Mouse (Mus musculus): ENCODE measurements at regions not wholly inside any gene's neighbourhood (a gene's known extent, or its start where the extent isn't known, plus 50 kb on each side); places are given as distances from the start of the nearest gene placed in this dataset.

DNA sequence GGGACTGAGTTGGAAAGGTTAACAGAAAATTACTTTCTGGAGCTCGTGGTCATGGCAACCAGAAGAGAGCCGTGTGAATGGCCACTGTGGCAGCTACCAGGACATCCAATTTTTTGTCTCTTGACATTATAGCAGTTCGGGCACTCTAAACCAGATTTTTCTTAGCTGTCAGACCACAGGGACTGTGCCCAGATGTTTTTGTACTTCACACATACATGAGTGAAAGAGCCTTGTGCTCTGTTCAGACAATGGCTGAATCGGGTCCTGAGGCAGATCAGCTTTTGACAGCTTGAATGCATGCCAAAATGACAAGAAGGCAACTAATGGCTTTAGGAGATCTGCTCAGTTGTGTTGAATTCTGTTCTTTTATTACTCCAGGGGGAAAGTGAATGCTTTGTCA lies 505.2 kb upstream of the Pdzrn3 start:
- DNase-seq (ENCODE audit: low read depth, low spot score): no peak

GRCm38 (mm10) chr6:101874894-101875293 lies 497.2 kb upstream of the Pdzrn3 start:
- no peak for DNase-seq (ENCODE audit: low read depth, low spot score)

- DNase-seq (ENCODE audit: low read depth, low spot score): no peak
Measured at GRCm38 (mm10) chr6:101858895-101859294, 481.2 kb upstream of the Pdzrn3 start.

DNA sequence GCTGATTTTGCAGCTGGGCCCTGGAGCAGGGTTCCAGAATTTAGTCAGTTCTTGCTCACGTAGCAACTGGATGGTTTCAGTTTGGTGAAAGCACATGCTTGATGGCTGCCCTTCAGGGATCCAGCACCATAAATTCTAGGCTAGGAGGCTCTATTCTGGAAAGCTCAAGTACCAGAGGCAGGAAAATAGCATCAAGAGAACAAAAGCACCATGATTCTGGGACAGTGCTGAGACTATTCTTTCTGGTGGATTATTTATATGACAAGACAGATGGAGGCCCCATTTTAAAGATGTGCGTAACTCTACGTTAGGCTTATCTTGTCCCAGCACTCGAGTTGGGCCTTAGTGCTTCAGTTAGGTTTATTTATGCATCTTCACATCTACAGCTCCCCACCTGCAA lies 463.0 kb upstream of the Pdzrn3 start:
- DNase-seq (ENCODE audit: low read depth, low spot score): no peak

DNA sequence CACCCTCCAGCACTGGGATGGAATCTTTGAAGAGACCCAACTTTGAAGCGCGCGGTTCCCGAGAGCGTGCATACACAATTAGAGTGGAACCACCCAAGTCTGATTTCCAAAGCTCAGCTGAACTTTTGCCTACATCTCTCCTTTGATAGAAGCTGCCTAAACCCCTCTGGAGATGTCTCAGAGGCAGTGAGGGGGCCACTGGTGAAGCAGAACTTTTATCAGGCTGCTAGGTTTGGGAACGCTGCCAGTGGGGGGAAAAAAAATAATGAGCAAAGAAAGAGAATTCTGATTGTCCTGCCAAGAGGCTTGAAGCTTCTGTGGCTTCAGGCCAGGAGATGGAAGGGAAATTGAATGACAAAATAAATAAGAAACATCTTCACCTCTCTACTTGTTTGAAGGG lies 459.9 kb upstream of the Pdzrn3 start:
- no peak for DNase-seq (ENCODE audit: low read depth, low spot score)

DNA sequence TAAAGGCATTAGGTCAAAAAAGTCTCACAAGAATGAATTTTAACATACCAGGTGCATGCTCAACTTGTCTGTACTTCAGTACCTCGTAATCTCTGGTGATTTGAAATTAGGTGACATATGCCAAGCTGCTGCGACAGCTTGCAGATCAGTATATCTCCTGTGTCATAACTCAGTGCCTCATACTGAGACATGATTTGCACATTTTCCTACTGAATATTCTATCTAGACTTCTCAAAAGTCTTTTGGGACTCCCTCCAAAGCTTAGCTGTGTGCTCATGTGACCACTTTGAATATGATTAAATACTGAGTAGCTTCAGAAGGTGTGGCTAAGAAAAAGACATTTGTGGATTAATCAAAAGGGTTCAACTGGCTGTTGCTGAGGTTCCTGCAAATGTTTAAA lies 416.3 kb upstream of the Pdzrn3 start:
- DNase-seq (ENCODE audit: low read depth, low spot score): no peak

DNA sequence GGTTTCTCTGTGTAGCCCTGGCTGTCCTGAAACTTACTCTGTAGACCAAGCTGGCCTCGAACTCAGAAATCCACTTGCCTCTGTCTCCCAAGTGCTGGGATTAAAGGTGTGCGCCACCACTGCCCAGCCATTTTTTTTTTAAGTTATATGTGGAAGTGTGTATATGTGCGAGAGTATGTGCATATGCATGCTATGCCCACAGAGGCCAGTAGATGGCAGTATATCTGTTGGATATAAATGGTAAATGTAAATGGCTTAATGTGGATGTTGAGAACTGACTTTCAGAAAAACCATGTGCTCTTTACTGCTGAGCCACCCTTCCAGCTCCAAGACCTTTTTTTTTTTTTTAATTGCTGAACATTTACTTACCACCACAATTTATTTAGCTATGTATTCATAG lies 400.2 kb upstream of the Pdzrn3 start:
- DNase-seq (ENCODE audit: low read depth, low spot score): peak; percentile 88

DNA sequence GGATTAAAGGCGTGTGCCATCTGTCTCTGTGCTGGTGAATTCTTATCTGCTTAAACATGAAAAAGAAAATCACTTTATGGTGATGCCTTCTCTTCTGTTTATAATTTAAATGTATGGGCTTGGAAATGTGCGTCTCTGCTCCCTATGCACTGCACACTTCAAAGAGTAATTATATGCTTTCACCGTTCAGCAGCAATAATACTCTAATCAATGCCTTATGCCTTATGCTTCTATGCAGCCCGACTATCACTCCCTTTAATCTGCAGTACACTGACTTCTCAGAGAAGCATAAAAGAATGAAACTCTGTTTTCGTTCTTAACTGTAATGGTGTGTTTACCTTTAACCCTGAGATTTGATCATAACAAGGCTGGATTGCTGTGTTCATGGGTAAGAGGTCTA lies 395.5 kb upstream of the Pdzrn3 start:
- DNase-seq (ENCODE audit: low read depth, low spot score): no peak

GRCm38 (mm10) chr6:101735107-101735506 lies 357.4 kb upstream of the Pdzrn3 start:
- DNase-seq (ENCODE audit: low read depth, low spot score): peak; percentile 30

GRCm38 (mm10) chr6:101720513-101720912 lies 342.8 kb upstream of the Pdzrn3 start:
- DNase-seq (ENCODE audit: low read depth, low spot score): no peak

DNA sequence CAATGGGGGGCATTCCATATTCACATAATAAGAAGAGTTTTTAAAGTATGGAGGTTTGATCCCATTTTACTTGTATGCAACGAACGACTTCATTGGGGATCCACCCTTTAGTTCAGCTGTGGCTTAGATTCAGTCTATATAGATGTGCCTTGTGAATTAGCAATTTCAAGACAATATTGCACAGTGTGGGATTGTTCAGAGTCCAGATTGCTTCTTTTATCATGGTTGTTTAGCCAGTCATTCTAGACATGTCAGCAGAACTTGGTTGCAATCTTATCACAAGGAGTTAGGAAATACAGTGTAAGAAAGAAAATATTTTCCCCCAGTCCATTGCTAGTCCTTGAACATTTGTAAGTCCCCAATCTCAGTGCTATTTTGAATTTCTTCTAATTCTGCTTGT lies 312.0 kb upstream of the Pdzrn3 start:
- DNase-seq (ENCODE audit: low read depth, low spot score): no peak

- no peak for DNase-seq (ENCODE audit: low read depth, low spot score)
Measured at GRCm38 (mm10) chr6:101686578-101686977, 308.9 kb upstream of the Pdzrn3 start.

DNA sequence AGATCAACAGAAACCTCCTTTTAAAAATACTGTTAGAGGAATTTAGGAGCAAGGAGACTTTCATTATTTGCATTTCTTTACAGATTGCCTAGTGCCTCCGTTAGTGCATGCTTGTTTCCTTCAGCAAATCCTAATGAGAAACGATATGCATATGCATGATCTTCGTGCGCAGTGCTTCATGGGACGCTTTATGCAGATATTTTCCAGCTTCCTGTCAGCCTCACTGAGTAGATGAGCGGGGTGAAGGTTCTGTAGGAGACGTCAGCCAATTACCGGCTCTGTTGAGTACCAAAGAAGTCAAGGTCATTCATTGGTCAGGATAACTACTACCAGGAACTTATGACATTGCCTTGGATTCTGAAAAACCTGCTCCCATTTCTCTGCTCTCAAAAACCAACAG lies 308.0 kb upstream of the Pdzrn3 start:
- peak; percentile 8 for DNase-seq (ENCODE audit: low read depth, low spot score)

- peak; percentile 70 for DNase-seq (ENCODE audit: low read depth, low spot score)
Measured at GRCm38 (mm10) chr6:101684390-101684789, 306.7 kb upstream of the Pdzrn3 start.

DNA sequence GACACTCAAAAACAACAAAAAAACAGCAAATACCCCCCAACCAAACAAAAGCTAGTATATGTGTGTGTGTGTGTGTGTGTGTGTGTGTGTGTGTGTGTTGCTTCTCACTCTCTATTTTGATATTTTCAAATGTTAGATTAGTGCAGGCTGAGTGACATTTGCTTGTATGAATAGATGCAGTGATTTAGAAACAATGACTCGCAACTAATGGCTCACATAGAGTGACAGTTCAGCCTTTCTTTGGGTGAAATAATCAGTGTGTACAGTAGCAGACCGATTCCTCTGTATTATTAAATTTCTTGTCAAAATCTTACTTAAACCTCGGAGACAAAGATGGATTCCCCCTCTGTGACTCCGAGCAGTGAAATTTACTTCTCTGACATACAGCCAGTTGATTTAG lies 297.1 kb upstream of the Pdzrn3 start:
- DNase-seq (ENCODE audit: low read depth, low spot score): no peak

DNA sequence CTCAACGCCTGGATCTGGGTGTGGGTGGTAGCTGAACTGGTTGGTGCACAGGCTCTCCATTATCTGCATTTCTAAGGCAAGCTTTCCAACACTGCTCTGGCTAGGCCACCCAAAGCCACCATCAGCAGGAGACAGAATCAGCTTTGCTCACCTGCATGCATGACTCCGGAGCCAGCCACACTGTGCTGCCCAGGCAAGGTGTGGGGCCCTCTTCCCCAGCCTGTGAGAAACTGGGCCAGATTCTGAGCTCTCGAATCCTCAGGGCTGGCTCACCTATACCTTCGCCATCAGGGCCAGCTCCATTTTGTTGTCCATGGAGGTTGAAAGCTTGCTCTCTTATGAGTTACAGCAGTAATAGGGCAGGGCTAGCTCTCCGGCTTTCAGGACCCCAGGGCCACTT lies 293.1 kb upstream of the Pdzrn3 start:
- no peak for DNase-seq (ENCODE audit: low read depth, low spot score)

DNA sequence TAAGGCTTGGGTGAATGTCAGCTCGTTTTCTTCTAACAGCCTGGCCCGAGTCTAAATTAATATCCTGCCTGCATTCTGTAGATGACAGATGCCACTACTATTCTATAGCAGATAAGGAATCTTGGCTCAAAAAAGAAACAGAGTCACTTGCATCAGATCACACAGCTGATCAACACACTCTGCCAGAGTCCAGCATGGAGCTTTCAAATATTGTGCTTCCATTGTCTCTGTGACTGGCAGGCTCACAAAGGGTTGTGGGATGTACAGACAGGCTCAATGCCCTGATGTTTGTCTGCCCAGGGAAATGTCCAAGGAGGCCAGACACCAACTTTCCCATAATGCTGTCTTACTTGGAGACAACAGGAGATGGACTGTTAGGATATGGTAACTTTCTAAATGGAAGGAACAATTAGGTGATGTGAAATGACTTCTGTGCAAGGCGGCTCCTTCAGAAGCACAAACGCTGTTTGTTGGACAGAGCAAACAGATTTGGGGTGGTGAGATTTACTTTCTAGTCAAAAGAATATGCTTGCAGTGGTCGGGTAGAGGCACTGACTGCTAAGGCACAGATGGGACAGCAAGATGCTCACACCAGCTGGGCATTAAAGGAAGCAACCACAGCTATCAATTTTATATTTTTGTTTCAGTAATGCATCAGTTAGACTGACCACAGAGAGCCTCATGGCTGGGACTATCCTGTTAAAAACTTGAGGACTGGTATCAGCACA lies 291.6 kb upstream of the Pdzrn3 start:
- DNase-seq (ENCODE audit: low read depth, low spot score): no peak

DNA sequence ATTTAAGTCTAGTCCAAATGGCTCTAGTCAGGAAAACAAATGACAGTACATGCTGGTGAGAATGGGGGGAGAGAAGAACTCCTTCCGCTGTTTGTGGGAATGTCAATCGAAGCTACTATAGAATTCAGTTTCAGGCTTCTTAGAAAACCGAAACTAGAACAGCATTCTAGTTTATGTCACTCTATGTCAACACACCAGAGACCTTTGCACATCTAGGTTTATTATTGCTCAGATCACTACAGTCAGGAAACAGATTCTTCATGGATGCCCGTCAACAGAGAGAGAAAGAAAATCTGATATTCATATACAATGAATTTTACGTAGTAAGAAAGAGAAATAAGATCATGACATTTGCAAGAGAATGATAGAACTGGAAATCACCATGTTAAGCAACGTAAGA lies 276.7 kb upstream of the Pdzrn3 start:
- DNase-seq (ENCODE audit: low read depth, low spot score): no peak

DNA sequence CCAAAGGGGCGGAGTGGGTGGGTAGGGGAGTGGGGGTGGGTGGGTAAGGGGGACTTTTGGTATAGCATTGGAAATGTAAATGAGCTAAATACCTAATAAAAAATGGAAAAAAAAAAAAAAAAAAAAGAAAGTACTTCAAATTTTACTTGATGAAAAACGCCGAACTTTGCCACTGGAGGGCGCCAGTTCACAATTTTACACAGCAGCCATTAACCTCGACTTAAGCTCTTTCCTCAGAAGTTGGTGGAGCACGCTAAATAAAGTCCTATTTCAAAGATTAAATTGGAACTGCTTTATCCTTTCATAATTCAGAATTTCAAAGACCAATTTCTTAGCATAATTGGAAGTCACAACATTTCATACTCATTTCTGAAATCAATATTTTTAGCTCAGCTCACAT lies 272.7 kb upstream of the Pdzrn3 start:
- DNase-seq (ENCODE audit: low read depth, low spot score): peak; percentile 65

DNA sequence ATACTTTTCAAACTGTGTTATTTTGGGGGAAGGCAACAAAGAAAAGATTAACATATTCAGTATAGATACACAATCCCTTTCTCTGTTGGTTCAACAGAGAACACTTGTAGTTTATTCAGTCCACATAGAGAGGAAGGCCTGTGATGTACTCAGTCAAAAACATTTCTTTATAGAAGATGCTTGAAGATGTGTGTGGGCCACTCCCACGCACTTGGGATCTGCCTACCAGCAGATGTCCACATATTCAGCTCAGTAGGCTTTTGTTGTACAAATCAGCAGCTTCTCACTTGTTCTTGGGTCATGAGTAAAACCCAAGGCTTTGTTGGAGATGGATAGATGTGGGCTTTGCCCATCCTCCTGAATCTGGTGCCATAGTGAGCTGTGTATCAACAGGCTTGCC lies 239.6 kb upstream of the Pdzrn3 start:
- DNase-seq (ENCODE audit: low read depth, low spot score): no peak

GRCm38 (mm10) chr6:101616776-101617175 lies 239.1 kb upstream of the Pdzrn3 start:
- DNase-seq (ENCODE audit: low read depth, low spot score): peak; percentile 9

DNA sequence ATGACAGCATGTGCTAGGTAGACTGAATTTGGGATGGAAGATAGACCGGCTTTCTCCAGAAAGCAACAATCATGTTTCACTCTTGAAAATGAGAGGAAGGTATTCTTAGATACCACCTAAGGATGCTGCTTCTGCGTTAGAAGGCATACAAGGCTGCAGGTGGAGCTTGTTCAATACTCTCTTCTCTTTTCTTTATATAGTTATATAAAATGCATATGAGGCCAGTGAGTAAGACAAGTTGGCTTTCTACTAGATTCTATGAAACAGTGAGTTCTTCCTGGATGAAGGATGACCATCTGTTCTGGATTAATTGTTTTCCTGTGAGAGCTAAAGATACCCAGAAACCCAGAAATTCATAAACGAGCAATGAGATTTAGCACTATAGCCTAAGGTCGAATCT lies 231.3 kb upstream of the Pdzrn3 start:
- DNase-seq (ENCODE audit: low read depth, low spot score): no peak

GRCm38 (mm10) chr6:101603083-101603482 lies 225.4 kb upstream of the Pdzrn3 start:
- DNase-seq (ENCODE audit: low read depth, low spot score): no peak

- no peak for DNase-seq (ENCODE audit: low read depth, low spot score)
Measured at GRCm38 (mm10) chr6:101596995-101597394, 219.3 kb upstream of the Pdzrn3 start.
